ENCODE assay signal across 7 mouse cellular contexts in the genomic region with DNA sequence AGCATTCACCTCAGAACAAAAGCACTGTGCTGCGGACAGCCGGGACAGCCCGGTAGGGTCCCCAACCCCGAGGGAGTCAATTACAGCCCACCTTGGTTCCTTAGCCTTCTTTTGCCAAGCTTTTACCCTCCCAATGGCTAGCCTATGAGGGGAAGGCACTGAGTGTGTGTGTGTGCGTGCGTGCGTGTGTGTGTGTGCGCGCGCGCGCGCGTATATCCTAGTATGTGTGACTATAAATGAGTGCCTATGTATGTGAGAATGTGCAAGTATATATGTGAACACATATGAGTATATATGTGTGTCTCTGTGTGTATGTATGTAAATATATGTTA. TPM values are rescaled to one million over a fixed set of nuclear protein-coding genes. Genes with fewer than 3 reads are reported as not detected.
DNase-seq lines count a peak whose midpoint lies in the region; ATAC-seq lines count a peak whose summit lies in the region.

No protein-coding gene starts in this region.

- peak overlapping the region; percentile 90 for H3K4me2 ChIP-seq in lung, embryonic 15.5 days
- peak overlapping the region; percentile 91 for H3K4me2 ChIP-seq in embryonic facial prominence, embryonic 14.5 days (ENCODE audit: low read depth, low read length)
- peak overlapping the region; percentile 85 for H3K4me2 ChIP-seq in intestine, embryonic 15.5 days (replicated peaks)
- H3K4me2 ChIP-seq in neural tube, embryonic 14.5 days (ENCODE audit: low read depth, low read length) = peak overlapping the region; percentile 84

- no peaks in the 10 kb centered on the region for H3K36me3 ChIP-seq in lung, embryonic 15.5 days
- H3K36me3 ChIP-seq in embryonic facial prominence, embryonic 14.5 days (ENCODE audit: control insufficient read depth, insufficient read depth, low read length) = no peaks in the 10 kb centered on the region
- H3K36me3 ChIP-seq in intestine, embryonic 15.5 days = no peaks in the 10 kb centered on the region
- H3K36me3 ChIP-seq in neural tube, embryonic 14.5 days (ENCODE audit: control insufficient read depth, insufficient read depth, low read length) = no peaks in the 10 kb centered on the region

- peaks cover 4% of the 10 kb centered on the region; the same call in 1 of the 2 replicates for H3K27me3 ChIP-seq in lung, embryonic 15.5 days
- H3K27me3 ChIP-seq in embryonic facial prominence, embryonic 14.5 days (replicated peaks; ENCODE audit: control insufficient read depth, insufficient read depth, low read length) = no peaks in the 10 kb centered on the region
- no peaks in the 10 kb centered on the region for H3K27me3 ChIP-seq in intestine, embryonic 15.5 days (replicated peaks)
- H3K27me3 ChIP-seq in neural tube, embryonic 14.5 days (ENCODE audit: control insufficient read depth, insufficient read depth, low read length) = no peaks in the 10 kb centered on the region

- peak overlapping the region; percentile 68; the same call in 1 of the 2 replicates for H3K27ac ChIP-seq in lung, embryonic 15.5 days
- no peak overlapping the region; the same call in 1 of the 2 replicates for H3K27ac ChIP-seq in embryonic facial prominence, embryonic 14.5 days (replicated peaks; ENCODE audit: low read depth, low read length)
- H3K27ac ChIP-seq in intestine, embryonic 15.5 days = peak overlapping the region; percentile 88
- peak overlapping the region; percentile 67; the same call in 1 of the 2 replicates for H3K27ac ChIP-seq in neural tube, embryonic 14.5 days (ENCODE audit: low read depth, low read length)

- no peak for ATAC-seq in lung, embryonic 15.5 days (ENCODE audit: borderline replicate concordance, extremely low read depth, low FRiP score, low TSS enrichment)
- no peak; the same call in 1 of the 2 replicates for ATAC-seq in embryonic facial prominence, embryonic 14.5 days (ENCODE audit: low read depth)
- 0 out of 2 replicates have a peak, but pooled peaks have one; percentile 5 for ATAC-seq in intestine, embryonic 15.5 days
- ATAC-seq in neural tube, embryonic 14.5 days (ENCODE audit: low read depth) = peak; percentile 71

- peak overlapping the region; percentile 54 for H3K4me3 ChIP-seq in lung, embryonic 15.5 days
- H3K4me3 ChIP-seq in embryonic facial prominence, embryonic 14.5 days (ENCODE audit: low read depth, low read length) = peak overlapping the region; percentile 56
- peak overlapping the region; percentile 58 for H3K4me3 ChIP-seq in intestine, embryonic 15.5 days (replicated peaks)
- H3K4me3 ChIP-seq in neural tube, embryonic 14.5 days (ENCODE audit: low read depth, low read length) = peak overlapping the region; percentile 52

- H3K4me1 ChIP-seq in lung, embryonic 15.5 days = peaks cover 3% of the 10 kb centered on the region
- H3K4me1 ChIP-seq in embryonic facial prominence, embryonic 14.5 days (ENCODE audit: control insufficient read depth, insufficient read depth, low read length) = no peaks in the 10 kb centered on the region
- H3K4me1 ChIP-seq in intestine, embryonic 15.5 days (replicated peaks) = peaks cover 7% of the 10 kb centered on the region
- H3K4me1 ChIP-seq in neural tube, embryonic 14.5 days (ENCODE audit: control insufficient read depth, insufficient read depth, low read length) = no peaks in the 10 kb centered on the region; the same call in 1 of the 2 replicates

- no peak for DNase-seq in lung, postnatal 4 days
- no peak for DNase-seq in embryonic facial prominence, embryonic 14.5 days (ENCODE audit: low spot score)
- no peak for DNase-seq in urinary bladder, postnatal 36 days (ENCODE audit: low spot score in 2 of 2)
- no peak for DNase-seq in adrenal gland, postnatal 25 days

- WGBS in lung, embryonic 15.5 days = 48% methylated on average over 14 of the region's 14 CpGs
- 49% methylated on average over 14 of the region's 14 CpGs for WGBS in embryonic facial prominence, embryonic 14.5 days
- WGBS in intestine, embryonic 15.5 days = 42% methylated on average over 14 of the region's 14 CpGs
- WGBS in neural tube, embryonic 14.5 days = 41% methylated on average over 14 of the region's 14 CpGs

- H3K9me3 ChIP-seq in lung, embryonic 15.5 days = no peaks in the 10 kb centered on the region
- H3K9me3 ChIP-seq in embryonic facial prominence, embryonic 14.5 days (ENCODE audit: control insufficient read depth, low read length) = no peaks in the 10 kb centered on the region
- no peaks in the 10 kb centered on the region for H3K9me3 ChIP-seq in intestine, embryonic 15.5 days
- H3K9me3 ChIP-seq in neural tube, embryonic 14.5 days (ENCODE audit: control insufficient read depth, low read length) = no peaks in the 10 kb centered on the region

- H3K9ac ChIP-seq in lung, embryonic 15.5 days = peak overlapping the region; percentile 31; the same call in 1 of the 2 replicates
- H3K9ac ChIP-seq in embryonic facial prominence, embryonic 14.5 days (ENCODE audit: low read depth, low read length) = peak overlapping the region; percentile 73
- H3K9ac ChIP-seq in intestine, embryonic 15.5 days = peak overlapping the region; percentile 68
- H3K9ac ChIP-seq in neural tube, embryonic 14.5 days (replicated peaks; ENCODE audit: low read depth, low read length) = peak overlapping the region; percentile 70

RNA-seq across cellular contexts. Expression of gene Ociad2, which starts 2.0 kb away (rescaled TPM):
- 41.1 and 42.4 TPM in 2 replicates for polyA plus RNA-seq in lung, embryonic 15.5 days (2015; fragmentation: Nextera tagmentation; extraction: Ambion mirVana)
- polyA plus RNA-seq in embryonic facial prominence, embryonic 14.5 days (2014; fragmentation: Nextera tagmentation; extraction: Ambion mirVana) = 10.7 and 11.2 TPM in 2 replicates
- polyA plus RNA-seq in intestine, embryonic 15.5 days (2015; fragmentation: Nextera tagmentation; extraction: Ambion mirVana) = 192 and 216 TPM in 2 replicates
- polyA plus RNA-seq in neural tube, embryonic 14.5 days (2014; fragmentation: Nextera tagmentation; extraction: Ambion mirVana) = 22.0 and 22.5 TPM in 2 replicates
- total RNA-seq in adrenal gland, postnatal 25 days (2021) = 17.4 and 24.9 TPM in 2 replicates

RNA-seq across cellular contexts. Expression of gene Ociad1, which starts 46.2 kb away (rescaled TPM):
- 231 and 246 TPM in 2 replicates for polyA plus RNA-seq in lung, embryonic 15.5 days (2015; fragmentation: Nextera tagmentation; extraction: Ambion mirVana)
- polyA plus RNA-seq in embryonic facial prominence, embryonic 14.5 days (2014; fragmentation: Nextera tagmentation; extraction: Ambion mirVana) = 143 and 145 TPM in 2 replicates
- polyA plus RNA-seq in intestine, embryonic 15.5 days (2015; fragmentation: Nextera tagmentation; extraction: Ambion mirVana) = 246 and 258 TPM in 2 replicates
- 230 and 264 TPM in 2 replicates for polyA plus RNA-seq in neural tube, embryonic 14.5 days (2014; fragmentation: Nextera tagmentation; extraction: Ambion mirVana)
- 245 and 249 TPM in 2 replicates for total RNA-seq in adrenal gland, postnatal 25 days (2021)

Comparison
In these comparisons a context has a peak if more than half of its experiments do, and no peak if none do; other contexts are left out.
1. ATAC-seq: peak in intestine, embryonic 15.5 days (single experiment) and neural tube, embryonic 14.5 days (single experiment); none in lung, embryonic 15.5 days (single experiment) and embryonic facial prominence, embryonic 14.5 days (single experiment).
2. Peak in every context shown above with its lines, with median percentiles within 50 percentile points of each other: H3K4me2 ChIP-seq, H3K4me3 ChIP-seq and H3K9ac ChIP-seq.